Mouse (Mus musculus): ENCODE data around the gene Vwa5b1.

Gene Vwa5b1

DNA sequence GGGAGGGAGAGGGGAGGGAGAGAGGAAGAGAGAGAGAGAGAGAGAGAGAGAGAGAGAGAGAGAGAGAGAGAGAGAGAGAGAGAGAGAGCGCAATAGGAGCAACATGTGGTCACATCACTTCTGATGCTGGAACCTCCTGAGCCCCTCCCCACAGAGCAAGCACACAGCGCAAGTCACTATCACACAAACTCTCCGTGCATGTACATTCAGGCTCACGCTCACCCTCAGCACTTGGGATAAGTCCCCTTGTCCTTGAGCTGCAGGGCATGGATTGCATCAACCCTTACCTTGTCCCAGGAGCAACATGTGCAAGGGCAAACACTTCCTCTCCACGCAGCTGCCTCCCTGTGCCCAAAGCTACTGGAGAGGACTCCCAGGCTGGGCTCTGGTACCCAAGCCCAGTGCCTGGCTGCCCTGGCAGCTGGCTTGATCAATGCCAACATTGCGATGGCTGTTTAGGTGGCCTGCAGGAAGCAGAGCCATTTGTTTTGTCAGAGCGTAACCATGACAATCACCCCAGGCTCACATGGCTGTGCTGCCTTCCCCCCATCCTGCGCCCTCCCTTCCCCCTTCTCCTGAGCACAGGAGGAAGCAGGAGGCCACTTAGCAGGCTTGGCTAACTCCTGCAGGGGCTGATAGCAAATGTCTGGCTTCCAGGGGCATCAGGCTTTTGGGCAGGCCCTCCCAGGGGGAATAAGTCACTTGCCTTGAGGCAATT, at the start of gene Vwa5b1:
Gene Vwa5b1 (minus strand): TSS at position 457 of the 718 bp plus-strand sequence.
- in situ Hi-C loops (cut with MboI, MseI), result no loop called here

DNA sequence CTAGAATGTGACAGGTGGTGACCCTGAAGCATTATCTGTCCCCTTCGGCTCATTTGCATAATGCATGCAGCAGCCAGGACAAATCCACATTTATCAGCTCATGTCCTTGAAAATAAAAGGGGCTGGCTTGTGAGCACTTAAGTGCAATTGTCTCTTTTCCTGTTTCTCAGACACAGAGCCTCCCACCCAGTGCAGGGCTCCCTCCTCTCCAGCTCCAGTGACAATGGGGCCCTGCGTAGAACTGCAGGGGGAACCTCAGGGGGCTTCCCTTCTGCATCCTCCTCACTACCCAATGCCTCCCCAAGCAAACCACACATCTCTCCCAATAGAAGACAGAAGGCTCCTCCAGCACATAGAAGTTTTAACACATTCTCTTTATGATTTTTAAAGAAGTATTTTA, 47.1 kb upstream of the Vwa5b1 start:
- in situ Hi-C loops (cut with MboI, MseI), result no loop called here

- in situ Hi-C loops (cut with MboI, MseI), result no loop called here
Observed at GRCm38 (mm10) chr4:138680124-138680523, 44.4 kb upstream of the Vwa5b1 start.

- in situ Hi-C loops (cut with MboI, MseI), result no loop called here
Observed at GRCm38 (mm10) chr4:138677579-138677978, 41.9 kb upstream of the Vwa5b1 start.

- in situ Hi-C loops (cut with MboI, MseI), result no loop called here
Observed at GRCm38 (mm10) chr4:138676480-138676879, 40.8 kb upstream of the Vwa5b1 start.

DNA sequence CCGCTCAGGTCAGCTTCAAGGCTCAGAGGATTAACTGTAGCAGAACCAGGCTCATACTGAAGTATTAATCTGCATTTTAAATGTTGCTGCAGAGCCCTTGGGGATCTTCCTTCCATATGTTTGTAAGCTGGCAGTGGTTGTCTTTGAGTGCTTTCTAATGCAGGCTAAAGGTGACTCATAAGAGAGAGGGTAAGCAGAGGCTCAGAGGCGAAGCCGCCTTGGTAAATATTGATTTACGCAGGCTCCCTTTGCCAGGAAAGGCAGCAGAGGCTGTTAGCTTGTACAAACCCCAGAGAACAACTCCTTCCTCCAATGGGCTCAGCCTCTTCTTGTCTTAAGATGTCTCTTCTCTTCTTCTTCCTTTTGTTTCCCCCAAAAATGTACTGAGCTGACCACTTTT, 36.5 kb upstream of the Vwa5b1 start:
- in situ Hi-C loops (cut with MboI, MseI), result no loop called here

DNA sequence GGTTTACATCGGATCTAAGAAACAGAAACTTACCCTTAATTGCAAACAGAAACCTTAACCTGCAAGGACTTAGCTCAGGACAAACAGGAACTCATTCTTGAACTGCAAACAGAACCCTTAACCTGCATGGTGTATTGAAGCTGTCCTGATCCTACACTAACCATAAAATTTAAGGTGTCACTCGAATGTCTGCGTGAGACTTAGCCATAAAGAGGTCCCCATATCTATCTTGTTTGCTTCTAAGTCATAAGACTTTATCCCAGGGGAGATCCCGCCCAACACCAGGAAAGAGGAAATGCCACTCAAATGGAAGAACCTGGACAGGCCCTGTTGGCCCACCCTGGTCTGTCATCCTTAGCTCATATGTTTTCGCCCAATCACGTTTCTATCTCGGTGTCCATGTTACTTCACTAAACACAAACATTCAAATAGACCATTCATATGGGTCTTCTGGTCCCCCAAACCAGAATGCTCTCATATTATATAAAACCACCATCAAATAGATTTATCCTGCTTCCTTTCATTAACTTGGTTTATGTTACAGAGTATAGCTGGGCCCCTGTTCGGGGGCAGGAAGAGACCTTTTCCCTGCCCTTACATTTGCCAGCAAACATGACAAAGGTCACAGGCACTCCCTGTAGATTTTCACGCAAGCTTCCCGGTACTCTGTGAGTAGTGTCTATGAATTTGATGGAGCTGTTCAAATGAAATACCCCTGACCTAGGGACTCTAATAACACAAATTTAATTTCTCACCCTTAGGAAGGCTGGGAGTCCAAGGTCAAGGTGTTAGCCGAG, 34.6 kb upstream of the Vwa5b1 start:
- in situ Hi-C loops (cut with MboI, MseI), result no loop called here

- in situ Hi-C loops (cut with MboI, MseI), result no loop called here
Observed at GRCm38 (mm10) chr4:138666521-138666920, 30.8 kb upstream of the Vwa5b1 start.

DNA sequence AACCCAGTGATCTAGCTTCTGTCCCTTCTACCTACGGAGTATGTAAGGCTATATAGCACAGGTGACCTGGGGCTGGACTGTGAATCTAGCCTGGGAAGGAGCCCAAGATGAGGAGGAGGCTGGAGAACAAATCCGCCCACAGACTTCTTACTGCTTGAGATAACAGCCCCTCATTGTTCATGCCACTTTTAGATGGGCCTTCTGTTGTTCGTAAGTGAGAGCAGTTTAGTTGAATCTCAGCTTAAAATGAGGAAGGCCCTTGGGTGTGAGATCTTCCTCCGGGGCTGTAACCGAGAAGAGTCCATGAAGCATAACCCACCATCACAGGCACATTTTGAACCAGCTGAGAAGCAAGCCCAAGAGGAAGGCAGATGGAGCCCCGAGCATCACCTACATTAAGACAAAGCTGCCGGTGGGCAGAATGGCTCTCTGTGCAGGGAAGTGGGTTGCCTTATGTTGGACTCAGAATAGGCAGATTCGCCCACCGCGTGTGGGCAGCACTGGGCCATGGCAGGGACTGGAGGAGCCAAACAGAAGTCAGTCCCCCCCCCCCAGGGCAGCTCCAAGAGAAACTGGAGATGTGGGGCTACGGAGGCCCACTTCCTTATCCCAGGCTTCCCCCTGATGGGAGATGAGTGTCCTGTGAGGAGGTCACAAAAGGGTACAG, 24.4 kb upstream of the Vwa5b1 start:
- in situ Hi-C loops (cut with MboI, MseI), result no loop called here

DNA sequence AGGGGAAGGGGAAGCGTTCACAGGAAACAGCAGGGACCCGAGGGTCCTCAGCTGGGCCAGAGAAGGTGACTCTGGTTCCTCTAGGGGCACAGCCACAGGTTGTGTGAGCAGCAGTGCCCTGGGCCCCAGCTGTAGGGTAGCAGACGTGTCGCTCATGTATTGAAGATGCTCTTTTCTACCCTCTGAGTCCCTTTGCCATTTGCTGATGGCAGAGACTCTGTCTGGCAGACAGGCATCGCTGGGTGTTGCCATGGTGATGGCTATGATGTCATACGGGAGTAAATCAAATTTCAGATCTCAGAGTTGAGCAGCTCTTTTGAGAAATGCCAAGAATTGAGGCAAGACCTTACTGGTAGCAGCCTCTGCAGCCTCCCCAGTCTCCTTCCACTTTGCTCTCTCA, 17.4 kb upstream of the Vwa5b1 start:
- in situ Hi-C loops (cut with MboI, MseI), result no loop called here

- in situ Hi-C loops (cut with MboI, MseI), result no loop called here
Observed at GRCm38 (mm10) chr4:138651881-138652280, 16.2 kb upstream of the Vwa5b1 start.

GRCm38 (mm10) chr4:138648096-138648635, 12.5 kb upstream of the Vwa5b1 start:
- in situ Hi-C loops (cut with MboI, MseI), result no loop called here

- in situ Hi-C loops (cut with MboI, MseI), result no loop called here
Observed at GRCm38 (mm10) chr4:138642272-138642671, 6.6 kb upstream of the Vwa5b1 start.

DNA sequence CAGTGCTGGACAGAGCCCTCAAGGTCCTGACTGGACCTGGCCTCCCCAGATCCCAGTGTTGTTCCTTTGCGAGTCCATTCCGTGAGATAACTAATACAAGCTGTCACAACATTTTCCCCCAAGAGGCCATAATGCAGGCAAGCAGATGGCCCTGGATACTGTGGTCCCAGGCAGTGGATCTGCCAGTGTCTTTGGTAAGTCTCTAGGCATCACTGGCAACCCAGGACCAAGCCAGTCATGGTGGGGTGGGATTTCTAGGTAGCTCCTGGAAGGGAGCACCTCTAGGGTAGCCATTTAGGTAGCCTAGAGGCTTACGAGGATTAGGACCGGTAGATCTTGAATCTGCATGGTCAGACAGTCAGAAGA, 445 bp upstream of the Vwa5b1 start:
- in situ Hi-C loops (cut with MboI, MseI), result no loop called here

GRCm38 (mm10) chr4:138628256-138628655, 7.4 kb downstream of the Vwa5b1 start:
- in situ Hi-C loops (cut with MboI, MseI), result no loop called here

DNA sequence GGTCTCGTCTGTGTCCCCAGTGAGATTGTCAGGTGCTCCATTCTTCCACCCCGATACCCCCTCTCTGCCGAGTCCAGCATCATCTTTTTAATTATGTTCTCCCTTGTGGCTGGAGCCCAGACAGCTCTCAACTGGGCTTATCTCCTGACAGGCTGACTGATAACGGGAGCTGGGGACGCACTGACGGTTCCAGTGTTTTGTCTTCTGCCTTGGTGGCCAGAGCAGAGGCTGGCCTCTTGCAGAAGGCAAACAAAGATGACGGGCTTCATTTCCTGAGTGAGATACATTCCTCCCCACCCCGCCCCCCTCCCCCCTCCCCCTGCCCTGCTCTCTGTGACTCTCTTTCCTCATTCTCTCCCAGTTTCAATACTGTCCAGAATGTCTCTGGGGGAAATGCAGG, 21.2 kb downstream of the Vwa5b1 start:
- in situ Hi-C loops (cut with MboI, MseI), result no loop called here

- in situ Hi-C loops (cut with MboI, MseI), result no loop called here
Observed at GRCm38 (mm10) chr4:138601926-138602325, 33.8 kb downstream of the Vwa5b1 start.

DNA sequence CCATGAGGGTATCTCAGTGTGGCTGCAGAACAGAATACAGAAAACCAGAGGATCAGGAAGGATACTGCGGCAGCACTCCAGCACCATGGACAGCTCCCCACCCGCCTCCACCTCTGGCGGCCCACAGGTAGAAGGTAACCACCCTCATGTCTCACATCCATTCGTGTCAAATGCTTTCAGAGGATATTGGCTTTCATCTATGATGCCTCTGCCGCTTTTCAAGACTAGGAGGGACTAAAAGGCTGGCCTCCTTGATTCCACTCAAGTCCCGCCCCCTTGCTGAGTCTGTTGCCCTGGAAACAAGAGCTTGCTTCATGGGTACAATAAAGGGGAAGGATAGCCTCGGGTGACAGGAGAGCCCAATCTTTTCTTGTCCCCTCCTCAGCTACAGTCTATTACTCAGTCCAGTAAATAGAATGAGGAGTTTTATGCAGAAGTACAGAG, 37.8 kb downstream of the Vwa5b1 start:
- in situ Hi-C loops (cut with MboI, MseI), result no loop called here

DNA sequence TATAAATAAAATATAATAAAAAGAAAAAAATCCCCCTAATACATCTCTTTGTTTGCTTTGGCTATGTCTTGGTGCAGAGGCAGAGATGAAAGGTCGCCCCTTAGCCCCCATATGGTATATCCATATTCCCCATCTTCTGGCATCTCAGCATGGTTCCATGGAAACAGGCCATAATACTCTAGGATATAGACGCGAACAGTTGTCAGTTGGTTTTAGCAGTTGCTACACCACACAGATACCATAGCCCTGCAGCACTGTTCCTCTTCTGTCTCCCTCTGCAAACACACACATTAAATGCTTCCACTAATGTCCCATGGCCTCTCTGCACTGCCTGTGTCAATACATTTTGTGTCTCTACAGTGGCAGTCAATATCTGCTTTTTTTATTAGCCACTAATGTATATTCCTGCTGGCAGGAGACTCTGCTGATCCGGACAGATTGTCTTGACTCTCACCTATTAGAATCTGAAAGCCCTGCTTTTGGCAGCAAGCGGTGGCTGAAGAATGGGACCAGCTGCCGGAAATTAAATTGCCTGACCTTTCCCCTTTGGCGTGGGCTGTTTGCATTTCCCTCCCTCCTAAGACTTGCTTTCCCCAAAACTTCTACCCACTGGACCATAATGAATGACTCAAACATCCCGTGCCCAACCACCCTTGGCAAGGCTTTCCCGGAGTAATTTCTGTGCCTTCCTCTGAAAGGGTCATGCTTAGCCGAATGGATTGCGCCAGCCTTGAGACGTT, 39.1 kb downstream of the Vwa5b1 start:
- in situ Hi-C loops (cut with MboI, MseI), result no loop called here

GRCm38 (mm10) chr4:138584946-138585345, 50.7 kb downstream of the Vwa5b1 start:
- in situ Hi-C loops (cut with MboI, MseI), result no loop called here

DNA sequence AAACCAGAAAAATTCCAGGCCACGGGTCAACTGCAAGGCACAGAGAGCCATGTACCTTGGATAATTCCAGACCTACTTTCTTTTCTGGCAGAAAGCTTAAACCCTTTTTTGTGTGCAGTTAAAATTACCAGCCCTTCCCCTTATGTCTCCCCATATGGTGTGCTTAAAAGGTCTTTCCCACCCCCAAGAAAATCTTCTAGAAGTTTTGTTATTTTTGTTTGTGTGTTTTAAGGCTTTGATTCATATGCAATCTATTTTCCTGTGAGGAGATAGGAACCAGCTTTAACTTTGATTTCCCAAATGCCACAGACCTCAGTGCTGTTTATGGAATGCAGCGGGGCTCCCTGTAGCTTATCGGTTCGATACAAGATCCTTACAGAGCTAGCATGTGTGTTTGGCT, 53.2 kb downstream of the Vwa5b1 start:
- in situ Hi-C loops (cut with MboI, MseI), result no loop called here

- in situ Hi-C loops (cut with MboI, MseI), result no loop called here
Observed at GRCm38 (mm10) chr4:138578406-138578805, 57.3 kb downstream of the Vwa5b1 start.

Data from regulatory T cell (primary cell).